8 mouse cellular contexts compared by ENCODE assay signal in the genomic region with DNA sequence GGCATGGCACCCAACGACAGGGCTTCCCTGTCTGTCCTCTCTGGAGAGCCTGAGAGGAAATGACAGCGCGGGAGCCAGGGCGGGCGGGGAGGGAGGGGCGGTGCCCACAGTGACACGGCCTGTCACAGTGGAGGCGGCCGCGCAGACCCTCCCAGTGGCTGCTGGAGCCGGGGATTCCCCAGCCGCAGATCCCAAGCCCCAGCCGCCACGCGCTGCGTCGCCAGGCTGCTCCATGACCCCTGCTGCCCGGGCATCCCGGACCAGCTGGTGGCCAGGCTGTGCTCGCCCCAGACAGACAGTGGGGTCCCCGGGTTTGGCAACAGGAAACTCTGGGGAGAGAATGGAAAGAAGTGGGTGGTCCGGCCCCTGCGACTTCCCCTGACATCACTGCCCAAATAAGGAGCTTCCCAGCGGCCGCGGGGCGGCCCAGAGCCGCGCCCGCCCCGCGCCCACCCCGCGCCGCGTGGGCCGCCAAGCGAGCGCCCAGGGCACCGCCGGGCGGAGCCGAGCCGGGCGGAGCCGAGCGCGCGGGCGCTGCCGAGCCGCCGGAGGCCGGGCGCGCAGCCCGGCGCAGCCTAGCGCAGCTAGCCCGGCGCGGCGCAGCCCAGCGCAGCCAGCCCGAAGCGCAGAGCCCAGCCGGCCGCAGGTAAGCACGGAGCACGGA. TPM values are rescaled to one million over a fixed set of nuclear protein-coding genes. Genes with fewer than 3 reads are reported as not detected.
DNase-seq lines count a peak whose midpoint lies in the region; ATAC-seq and TF ChIP-seq lines count a peak whose summit lies in the region.

No protein-coding gene starts in this region.

- DNase-seq in B cell, adult 2 months = peak; percentile 51 to 59
- DNase-seq in adrenal gland, postnatal 36 days = peak; percentile 55 to 74
- DNase-seq in forebrain, embryonic 10.5 days (ENCODE audit: extremely low spot score, low spot score) = peak; percentile 42
- DNase-seq in heart, postnatal 0 days (ENCODE audit: low spot score) = peak; percentile 55
- DNase-seq in kidney, postnatal 14 days = peak; percentile 74
- DNase-seq in liver, embryonic 13.5 days = no peak
- DNase-seq in neural tube, embryonic 10.5 days (ENCODE audit: extremely low spot score, low spot score) = peak; percentile 68

- no peak for TF ChIP-seq EP300 in heart, postnatal 0 days (IDR thresholded peaks at IDR 0.05; ENCODE audit: low read depth)

- 3% methylated on average over 68 of the region's 70 CpGs for WGBS in forebrain, embryonic 10.5 days
- WGBS in heart, postnatal 0 days = 1% methylated on average over 43 of the region's 70 CpGs
- under 1% methylated on average over 61 of the region's 70 CpGs for WGBS in liver, embryonic 13.5 days (ENCODE audit: insufficient replicate concordance)
- under 1% methylated on average over 42 of the region's 70 CpGs for WGBS in stomach, embryonic 16.5 days

- H3K9me3 ChIP-seq in forebrain, embryonic 10.5 days = no peaks in the 10 kb centered on the region
- no peaks in the 10 kb centered on the region for H3K9me3 ChIP-seq in heart, postnatal 0 days (replicated peaks; ENCODE audit: control insufficient read depth, low read length)
- no peaks in the 10 kb centered on the region for H3K9me3 ChIP-seq in liver, embryonic 13.5 days (replicated peaks)
- no peaks in the 10 kb centered on the region for H3K9me3 ChIP-seq in stomach, embryonic 16.5 days (replicated peaks; ENCODE audit: control insufficient read depth, low read length)

- no peaks in the 10 kb centered on the region for H3K36me3 ChIP-seq in forebrain, embryonic 10.5 days (replicated peaks)
- H3K36me3 ChIP-seq in heart, postnatal 0 days (replicated peaks; ENCODE audit: control insufficient read depth, insufficient read depth, low read length) = no peaks in the 10 kb centered on the region
- no peaks in the 10 kb centered on the region for H3K36me3 ChIP-seq in liver, embryonic 13.5 days
- no peaks in the 10 kb centered on the region for H3K36me3 ChIP-seq in stomach, embryonic 16.5 days (ENCODE audit: control insufficient read depth, insufficient read depth, low read length)

- H3K4me3 ChIP-seq in forebrain, embryonic 10.5 days = peak overlapping the region; percentile 59
- H3K4me3 ChIP-seq in heart, postnatal 0 days (ENCODE audit: low read depth, low read length) = peak overlapping the region; percentile 49
- peak overlapping the region; percentile 50 for H3K4me3 ChIP-seq in liver, embryonic 13.5 days (replicated peaks)
- H3K4me3 ChIP-seq in stomach, embryonic 16.5 days (replicated peaks; ENCODE audit: low read length) = peak overlapping the region; percentile 59

- H3K4me2 ChIP-seq in heart, postnatal 0 days (ENCODE audit: low read depth, low read length) = peak overlapping the region; percentile 82
- peak overlapping the region; percentile 67 for H3K4me2 ChIP-seq in liver, embryonic 13.5 days
- peak overlapping the region; percentile 97 for H3K4me2 ChIP-seq in stomach, embryonic 16.5 days (ENCODE audit: low read depth, low read length)

- H3K4me1 ChIP-seq in forebrain, embryonic 10.5 days = peaks cover 14% of the 10 kb centered on the region
- 0 out of 2 replicates have a peak, but pooled peaks cover 6% of the 10 kb centered on the region for H3K4me1 ChIP-seq in heart, postnatal 0 days (ENCODE audit: control insufficient read depth, insufficient read depth)
- H3K4me1 ChIP-seq in liver, embryonic 13.5 days (replicated peaks) = no peaks in the 10 kb centered on the region
- peaks cover 12% of the 10 kb centered on the region; the same call in 1 of the 2 replicates for H3K4me1 ChIP-seq in stomach, embryonic 16.5 days (ENCODE audit: control insufficient read depth, insufficient read depth, low read length)

- H3K27ac ChIP-seq in forebrain, embryonic 10.5 days = no peak overlapping the region
- H3K27ac ChIP-seq in heart, postnatal 0 days (ENCODE audit: low read depth) = peak overlapping the region; percentile 1; the same call in 1 of the 2 replicates
- no peak overlapping the region for H3K27ac ChIP-seq in liver, embryonic 13.5 days
- 0 out of 2 replicates have a peak overlapping the region, but pooled peaks have one; percentile 18 for H3K27ac ChIP-seq in stomach, embryonic 16.5 days (ENCODE audit: low read length)

- peak; percentile 84 for ATAC-seq in heart, postnatal 0 days (ENCODE audit: insufficient read depth, low read depth)
- peak; percentile 51 for ATAC-seq in liver, embryonic 13.5 days (ENCODE audit: low read depth)
- ATAC-seq in stomach, embryonic 16.5 days (ENCODE audit: insufficient read depth, low FRiP score) = peak; percentile 86

- no peak for TF ChIP-seq CTCF in heart, postnatal 0 days (IDR thresholded peaks at IDR 0.05; ENCODE audit: low read depth)

- no peak overlapping the region; the same call in 1 of the 2 replicates for H3K9ac ChIP-seq in heart, postnatal 0 days (replicated peaks; ENCODE audit: low read depth, low read length)
- no peak overlapping the region for H3K9ac ChIP-seq in liver, embryonic 13.5 days
- H3K9ac ChIP-seq in stomach, embryonic 16.5 days (ENCODE audit: low read length) = peak overlapping the region; percentile 75

- H3K27me3 ChIP-seq in forebrain, embryonic 10.5 days (ENCODE audit: poor library complexity, severe bottlenecking) = peaks cover 95% of the 10 kb centered on the region
- H3K27me3 ChIP-seq in heart, postnatal 0 days (ENCODE audit: control insufficient read depth, insufficient read depth, low read length) = peaks cover 36% of the 10 kb centered on the region
- H3K27me3 ChIP-seq in liver, embryonic 13.5 days = peaks cover 55% of the 10 kb centered on the region
- H3K27me3 ChIP-seq in stomach, embryonic 16.5 days (ENCODE audit: control insufficient read depth, insufficient read depth, low read length) = peaks cover 32% of the 10 kb centered on the region

RNA-seq across cellular contexts. Expression of gene AL607142.1, which starts 32.3 kb away (rescaled TPM):
- total RNA-seq in adrenal gland, postnatal 36 days (2021) = not detected
- polyA plus RNA-seq in forebrain, embryonic 10.5 days (2016; fragmentation: Nextera tagmentation; extraction: Ambion mirVana) = not detected in 2 replicates
- total RNA-seq in heart, postnatal 0 days (2014; rRNA removed; ENCODE audit: low replicate concordance) = not detected in 2 replicates
- polyA plus RNA-seq in heart, postnatal 0 days (2015; fragmentation: Nextera tagmentation; extraction: Ambion mirVana) = not detected in 2 replicates
- not detected in 2 replicates for polyA plus RNA-seq in liver, embryonic 13.5 days (2015; fragmentation: Nextera tagmentation; extraction: Ambion mirVana)
- polyA plus RNA-seq in stomach, embryonic 16.5 days (2015; fragmentation: Nextera tagmentation; extraction: Ambion mirVana) = not detected in 2 replicates

Comparison
In these comparisons a context has a peak if more than half of its experiments do, and no peak if none do; other contexts are left out.
1. H3K27ac ChIP-seq: peak in heart, postnatal 0 days (single experiment) and stomach, embryonic 16.5 days (single experiment); none in forebrain, embryonic 10.5 days (single experiment) and liver, embryonic 13.5 days (single experiment).
2. Peak in every context shown above with its lines, with median percentiles within 50 percentile points of each other: H3K4me3 ChIP-seq, ATAC-seq and H3K4me2 ChIP-seq.